Mouse (Mus musculus): ENCODE results near the gene Cenpw. TPM values are rescaled to one million over a fixed set of nuclear protein-coding genes. Genes with fewer than 3 reads are reported as not detected.

Cenpw gene
- polyA plus RNA-seq (2014; fragmentation: Illumina TruSeq; extraction: RNeasy Lipid Tissue Mini Kit (QIAGEN cat#74804); ENCODE audit: low read depth, low replicate concordance): 1.9 TPM

DNA sequence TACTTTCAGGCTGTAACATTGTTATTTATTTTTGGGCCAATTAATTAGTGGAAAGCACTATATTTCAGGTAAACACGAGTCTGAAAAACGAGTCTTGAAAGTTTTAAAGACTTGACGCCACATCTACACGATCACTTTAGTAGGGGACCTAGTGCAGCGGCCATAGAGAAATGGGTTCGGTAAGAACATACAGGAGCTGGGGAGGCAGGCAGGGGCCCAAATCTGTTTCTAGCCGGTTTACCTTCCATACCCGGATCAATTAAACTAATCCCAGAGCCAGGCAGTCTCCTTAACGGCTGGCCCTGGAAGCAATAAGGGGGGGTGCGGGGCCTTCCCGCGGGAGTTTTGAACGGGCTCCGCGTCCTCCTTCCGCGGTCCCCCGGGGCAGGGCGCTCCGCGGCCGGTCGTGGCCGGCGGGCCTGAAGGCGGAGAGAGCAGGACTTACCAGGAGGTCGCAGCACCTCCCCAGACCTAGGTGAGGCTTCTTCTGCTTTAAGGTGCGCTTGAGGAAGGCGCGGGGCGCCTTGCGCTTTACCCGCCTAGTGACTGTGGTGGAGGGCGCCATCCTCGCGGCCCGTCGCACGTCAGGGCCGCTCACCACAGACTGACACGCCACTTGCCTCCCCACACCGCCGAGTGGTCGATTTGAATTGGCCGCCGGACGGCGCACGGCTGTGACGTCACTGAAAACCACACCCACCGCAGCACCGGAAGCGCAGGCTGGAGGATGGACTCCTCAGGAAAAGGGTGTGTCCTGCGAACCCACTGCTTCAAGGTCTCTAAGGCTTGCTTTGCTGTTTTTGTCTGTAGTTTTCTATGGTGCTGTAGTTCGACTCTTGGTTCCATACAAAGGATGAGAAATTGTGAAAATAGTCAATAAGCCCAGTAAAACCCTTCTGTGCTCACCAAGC lies at the start of gene Cenpw:
Gene Cenpw (minus strand): TSS at position 645 of the 911 bp plus-strand sequence.

Measured in kidney, adult 10 weeks (tissue).